Mouse (Mus musculus) adrenal gland, adult 10 weeks (tissue): ENCODE results near the gene Ccm2. TPM values are rescaled to one million over a fixed set of nuclear protein-coding genes. Genes with fewer than 3 reads are reported as not detected.

Experiments
- polyA plus RNA-seq: library from polyadenylated mRNA; stranded (reverse); fragments of 350-450 nt; fragmentation: Illumina TruSeq; extraction: RNeasy Lipid Tissue Mini Kit (QIAGEN cat#74804); gene quantifications from one replicate; pipeline ENCODE4 v1.2.3, GENCODE M21; 2014; ENCODE audit warnings: low read depth, low replicate concordance

Gene Ccm2
- polyA plus RNA-seq: not detected

DNA sequence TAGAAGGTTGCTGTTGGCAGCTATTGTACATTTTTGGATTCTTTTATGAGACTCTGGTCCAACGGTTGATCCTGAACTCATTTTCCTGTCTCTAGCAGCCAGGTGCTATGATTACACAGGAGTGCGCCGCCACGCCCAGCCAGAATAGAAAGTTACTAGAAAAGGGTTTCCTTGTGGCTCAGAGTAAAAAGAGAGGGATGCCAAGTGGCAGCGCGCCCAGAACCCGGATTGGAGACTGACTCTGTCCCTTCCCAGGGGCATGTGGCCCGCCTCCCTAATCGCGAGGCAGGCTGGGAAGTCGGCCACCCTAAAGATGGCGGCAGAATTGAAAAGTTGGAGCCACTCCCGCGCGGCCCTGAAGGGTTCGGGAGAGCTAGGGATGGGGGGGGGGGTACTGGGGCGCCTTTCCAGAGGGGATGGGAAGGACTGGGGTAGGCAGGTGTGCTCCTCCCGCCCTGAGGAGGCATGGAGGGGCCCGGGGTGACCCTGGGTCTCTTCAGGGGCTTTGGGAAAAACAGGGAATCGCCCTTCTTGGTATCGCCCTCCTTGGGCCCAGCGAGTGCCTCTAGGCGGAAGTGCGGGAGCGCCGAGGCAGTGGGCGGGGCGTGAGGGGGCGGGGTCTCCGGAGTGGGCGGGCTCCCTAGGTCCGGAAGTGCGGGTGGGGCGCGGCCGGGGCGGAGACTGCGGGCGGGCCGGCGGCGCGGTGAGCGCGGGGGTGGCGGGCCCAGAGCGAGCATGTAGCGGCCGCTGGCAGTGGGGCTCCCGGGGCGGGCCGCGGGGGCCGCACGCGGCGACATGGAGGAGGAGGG is at the start of gene Ccm2:
TSS of gene Ccm2 (plus strand) at position 683 of the 809 bp plus-strand sequence.

DNA sequence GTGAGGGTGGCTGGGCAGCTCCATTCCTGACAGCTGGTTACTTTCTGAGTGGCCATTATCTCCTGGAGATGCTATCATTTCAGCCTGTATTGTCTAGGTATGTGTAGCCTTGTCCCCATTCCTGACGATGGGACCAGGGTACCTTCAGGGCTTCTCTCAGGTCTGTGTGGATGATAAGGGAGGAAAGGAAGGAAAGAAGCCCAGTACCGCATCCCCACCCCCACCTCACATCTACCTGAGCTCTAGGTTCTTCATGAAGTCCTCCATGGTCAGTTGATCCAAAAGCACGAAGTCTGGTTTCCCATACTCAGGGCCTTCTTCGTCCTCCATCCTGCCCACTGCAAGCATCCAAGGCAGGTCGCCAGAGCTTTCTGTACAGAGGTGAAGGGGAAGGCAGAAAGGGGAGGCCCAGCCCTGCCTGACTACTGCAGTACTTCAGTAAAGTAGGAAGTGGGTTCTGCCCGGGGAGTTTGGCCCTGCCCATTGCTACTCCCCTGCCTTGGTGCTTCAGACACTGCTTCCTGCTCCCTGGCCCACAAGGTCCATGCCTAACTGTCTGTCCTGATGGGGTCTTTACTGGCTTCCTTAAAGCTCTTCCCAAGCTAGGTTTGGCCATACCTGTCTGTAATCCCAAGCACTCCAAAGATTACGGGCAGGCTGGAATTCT is 26.0 kb upstream of the Ccm2 start, which contains the start of gene Myo1g:
TSS of gene Myo1g (minus strand) at position 459 of the 667 bp plus-strand sequence.

DNA sequence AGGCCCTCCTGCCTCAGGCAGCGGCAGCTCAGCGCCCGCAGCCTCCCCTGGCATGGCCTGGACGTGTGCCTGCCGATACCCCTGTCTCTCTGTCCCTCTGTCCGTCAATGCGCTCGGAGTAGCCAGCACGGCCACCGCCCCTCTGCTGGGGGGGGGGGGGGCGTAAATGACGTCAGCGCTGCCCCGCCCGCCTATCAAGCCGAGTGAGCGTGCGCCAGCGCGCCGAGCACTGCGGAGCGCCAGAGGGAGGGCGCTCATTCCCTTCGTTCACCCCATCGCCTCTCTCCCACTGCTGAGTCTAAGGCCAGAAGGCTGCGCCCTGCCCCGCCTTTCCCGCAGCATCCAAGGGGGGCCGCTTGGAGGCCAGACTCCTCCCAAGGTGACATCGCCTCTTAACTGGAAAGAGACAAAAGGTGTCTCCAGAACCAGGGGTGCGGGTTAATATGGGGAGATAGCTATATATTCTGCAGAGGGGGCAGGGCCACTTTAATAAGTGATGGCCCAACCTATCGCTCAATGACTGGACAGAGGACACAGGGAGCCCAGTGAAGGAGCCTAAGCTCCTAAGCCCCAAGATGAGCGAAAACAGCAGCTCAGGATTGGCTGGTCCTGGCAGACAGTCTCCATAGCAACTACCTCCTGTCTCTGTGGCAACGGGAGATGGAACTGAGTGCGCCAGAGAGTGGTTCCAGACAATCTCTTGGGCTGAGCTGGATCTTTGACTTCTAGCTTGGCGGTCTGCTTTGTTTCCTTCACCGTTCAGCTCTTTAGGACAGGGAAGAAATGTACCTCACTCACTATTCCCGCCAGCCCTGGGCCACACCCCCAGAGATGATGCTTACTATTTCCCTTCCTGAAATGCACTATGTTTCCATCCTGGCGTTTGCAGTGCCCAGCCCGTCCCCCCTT is 59.1 kb downstream of the Ccm2 start, which contains the start of gene Nacad:
TSS of gene Nacad (minus strand) at position 563 of the 909 bp plus-strand sequence.

DNA sequence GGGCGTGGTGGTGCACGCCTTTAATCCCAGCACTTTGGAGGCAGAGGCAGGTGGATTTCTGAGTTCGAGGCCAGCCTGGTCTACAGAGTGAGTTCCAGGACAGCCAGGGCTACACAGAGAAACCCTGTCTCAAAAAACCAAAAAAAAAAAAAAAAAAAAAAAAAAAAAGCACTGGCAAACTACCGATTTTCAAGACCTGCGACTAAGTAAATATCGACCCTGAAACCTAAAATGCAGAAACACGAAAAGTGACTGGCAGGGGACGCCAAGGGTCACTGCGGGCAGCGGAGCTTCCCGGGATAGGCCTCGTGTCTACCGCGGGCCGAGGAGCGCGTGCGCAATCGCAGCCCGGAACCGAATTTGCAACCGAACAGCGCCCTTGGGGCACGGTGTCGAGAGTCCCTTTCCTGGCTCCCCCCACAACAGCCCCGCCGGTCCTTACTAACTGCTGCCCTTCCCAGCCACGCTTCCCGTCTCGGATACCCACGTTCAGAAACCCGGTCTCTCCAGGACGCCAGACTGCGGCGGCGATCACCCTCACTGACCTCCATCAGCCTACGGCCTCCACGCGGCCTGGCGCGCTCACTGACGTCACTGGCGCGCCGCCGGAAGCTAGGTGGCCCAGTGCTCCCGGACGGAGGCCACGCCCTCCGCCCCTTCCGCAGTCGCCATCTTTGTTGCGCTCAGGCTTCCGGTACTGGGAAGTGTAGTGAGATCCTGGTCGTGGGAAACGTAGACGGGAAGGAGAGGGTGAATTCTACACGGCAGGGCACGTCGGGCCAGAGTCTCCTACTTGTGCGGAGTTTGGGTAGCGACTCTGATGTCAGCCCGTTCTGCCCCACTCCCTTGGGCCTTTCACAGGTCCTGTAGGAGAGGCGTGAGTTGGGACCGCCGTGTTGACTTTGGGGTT is 79.0 kb downstream of the Ccm2 start, which contains the start of gene Tbrg4:
TSS of gene Tbrg4 (minus strand) at position 590 of the 910 bp plus-strand sequence.

DNA sequence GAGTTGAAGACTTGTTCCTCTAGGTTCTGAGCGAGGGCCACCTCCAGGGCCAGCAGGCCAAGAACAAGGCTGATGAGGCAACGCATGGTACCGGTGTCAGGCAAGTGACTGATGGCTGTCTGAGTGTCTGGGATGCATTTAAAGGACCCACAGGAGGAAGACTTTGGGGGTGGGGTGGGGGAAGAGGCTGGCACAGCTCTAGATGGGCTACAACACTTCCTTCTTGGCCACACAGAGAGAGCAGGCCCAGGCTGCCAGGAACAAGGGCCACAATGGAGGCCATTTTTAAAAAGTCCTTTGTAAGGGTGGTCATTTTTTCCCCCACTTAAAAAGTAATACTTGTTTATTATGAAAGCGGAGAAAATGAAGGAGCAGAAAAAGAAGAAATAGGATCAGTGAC is 91.8 kb downstream of the Ccm2 start, which contains the start of gene Wap:
TSS of gene Wap (minus strand) at position 101 of the 400 bp plus-strand sequence.

Other genes starting within 250 kb of the Ccm2 start
- 0.87 TPM for gene Zmiz2, start 157.8 kb upstream of the Ccm2 start, polyA plus RNA-seq
- 1,365 TPM for gene Ppia, start 131.4 kb upstream of the Ccm2 start, polyA plus RNA-seq
- gene H2afv, start 102.4 kb upstream of the Ccm2 start, polyA plus RNA-seq: 21.3 TPM
- 181 TPM for gene Purb, start 71.0 kb upstream of the Ccm2 start, polyA plus RNA-seq
- not detected for gene Myo1g, start 25.9 kb upstream of the Ccm2 start, polyA plus RNA-seq
- not detected for gene Nacad, start 59.2 kb downstream of the Ccm2 start, polyA plus RNA-seq
- 1.2 TPM for gene Tbrg4, start 79.2 kb downstream of the Ccm2 start, polyA plus RNA-seq
- not detected for gene Wap, start 91.8 kb downstream of the Ccm2 start, polyA plus RNA-seq
- 0.76 TPM for gene Ramp3, start 111.6 kb downstream of the Ccm2 start, polyA plus RNA-seq